Mouse (Mus musculus) ES-E14 (cell line): ENCODE measurements at regions not wholly inside any gene's neighbourhood (a gene's known extent, or its start where the extent isn't known, plus 50 kb on each side); places are given as distances from the start of the nearest gene placed in this dataset.
A peak's percentile ranks its signal among the peaks of the same experiment; 100 is the strongest.

Source experiments
- CHD2 ChIP-seq: IDR thresholded peaks from 2 replicates; pipeline ENCODE4 v1.6.1; 2014; ENCODE audit warnings: mild to moderate bottlenecking, low read depth, low read length, inconsistent platforms
- MAFK ChIP-seq: IDR thresholded peaks from 2 replicates; pipeline ENCODE4 v1.6.1; 2014; ENCODE audit warnings: mild to moderate bottlenecking, low read depth, low read length, inconsistent platforms; ENCODE audit not compliant: insufficient read depth
- ZC3H11A ChIP-seq: IDR thresholded peaks from 2 replicates; pipeline ENCODE4 v1.6.1; 2012; ENCODE audit warnings: low read depth, mild to moderate bottlenecking, inconsistent platforms, low read length, borderline replicate concordance

GRCm38 (mm10) chr6:51178061-51178791 lies 254.2 kb upstream of the Nfe2l3 start:
- TF ChIP-seq ZC3H11A (no peak), MAFK (no peak), CHD2 (0 out of 2 replicates have a peak, but pooled peaks have one; percentile 38)
